10 mouse cellular contexts compared by ENCODE assay signal in the genomic region with DNA sequence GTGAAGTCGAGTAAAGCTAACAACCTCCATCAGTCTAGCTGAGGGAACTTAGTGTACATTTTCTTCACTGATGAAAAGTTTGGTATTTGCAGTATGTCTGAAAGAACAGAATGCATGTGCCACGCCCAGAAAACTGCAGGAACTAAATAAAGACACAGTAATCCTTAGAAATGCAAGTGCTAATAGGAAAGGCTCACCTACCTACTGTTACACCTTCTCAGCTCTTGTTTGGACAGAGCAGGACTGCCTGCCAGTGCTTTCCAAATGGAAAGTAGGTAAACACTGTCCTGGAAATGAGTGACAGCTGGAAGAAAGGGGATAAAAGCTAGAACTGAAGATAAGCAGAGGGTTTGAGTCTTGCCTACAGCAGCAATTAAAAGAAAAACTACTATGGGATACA. TPM values are rescaled to one million over a fixed set of nuclear protein-coding genes. Genes with fewer than 3 reads are reported as not detected.
A peak's percentile ranks its signal among the peaks of the same experiment; 100 is the strongest.
DNase-seq lines count a peak whose midpoint lies in the region; ATAC-seq and TF ChIP-seq lines count a peak whose summit lies in the region.
"Had no signal": no experiment of that assay in that cellular context is flagged by ENCODE, and none has a peak within 500 bp of the region (broad histone marks: within the 10 kb centered on the region; RNA-seq: fewer than 3 reads in every experiment).

No protein-coding gene starts in this region.

- no peak for TF ChIP-seq POLR2A in liver, adult 2 months (IDR thresholded peaks at IDR 0.05; ENCODE audit: extremely low read depth, insufficient read depth, low read length)

- H3K79me2 ChIP-seq in liver, adult 2 months (ENCODE audit: control insufficient read depth, insufficient read depth, low read length): no peaks in the 10 kb centered on the region; the same call in 1 of the 2 replicates

- no peak for ATAC-seq in forebrain, embryonic 14.5 days
- no peak for ATAC-seq in forebrain, embryonic 12.5 days (ENCODE audit: low FRiP score)
- no peak for ATAC-seq in liver, embryonic 11.5 days (replicated peaks; ENCODE audit: low FRiP score)
- no peak for ATAC-seq in neural tube, embryonic 14.5 days (ENCODE audit: low read depth)
- ATAC-seq: inflammation-experienced regulatory T-cells, adult 6 months; Patski had no signal

- no peak for DNase-seq in forebrain, embryonic 14.5 days (ENCODE audit: low spot score)
- DNase-seq in liver, adult 2 months (ENCODE audit: extremely low read depth, low read depth, low spot score): peak; percentile 65
- no peak for DNase-seq in liver
- DNase-seq in liver, embryonic 11.5 days (ENCODE audit: low spot score): no peak
- DNase-seq in ovary, postnatal 10 days (ENCODE audit: low spot score): no peak
- DNase-seq in right cerebral cortex, adult 18-20 months: no peak

- no peak overlapping the region for H3K27ac ChIP-seq in forebrain, embryonic 14.5 days (ENCODE audit: low read depth, low read length)
- no peak overlapping the region for H3K27ac ChIP-seq in forebrain, embryonic 12.5 days
- H3K27ac ChIP-seq in liver, adult 2 months (replicated peaks; ENCODE audit: insufficient read depth, low read depth, low read length): no peak overlapping the region
- no peak overlapping the region for H3K27ac ChIP-seq in liver, embryonic 11.5 days (ENCODE audit: low read depth, low read length)
- H3K27ac ChIP-seq in neural tube, embryonic 14.5 days (ENCODE audit: low read depth, low read length): no peak overlapping the region

- 87% methylated on average over 2 of the region's 2 CpGs for WGBS in forebrain, embryonic 14.5 days
- WGBS in forebrain, embryonic 12.5 days: 81% methylated on average over 2 of the region's 2 CpGs
- 42% methylated on average over 2 of the region's 2 CpGs for WGBS in liver, adult 2 months
- 68% methylated on average over 2 of the region's 2 CpGs for WGBS in liver, embryonic 11.5 days
- WGBS in neural tube, embryonic 14.5 days: 90% methylated on average over 2 of the region's 2 CpGs

- H3K36me3 ChIP-seq in forebrain, embryonic 14.5 days (ENCODE audit: control insufficient read depth, insufficient read depth, low read length): 0 out of 2 replicates have a peak, but pooled peaks cover 2% of the 10 kb centered on the region
- no peaks in the 10 kb centered on the region for H3K36me3 ChIP-seq in forebrain, embryonic 12.5 days (replicated peaks)
- H3K36me3 ChIP-seq in liver, adult 2 months (ENCODE audit: control insufficient read depth, insufficient read depth, low read length): no peaks in the 10 kb centered on the region
- H3K36me3 ChIP-seq in liver, embryonic 11.5 days (ENCODE audit: control insufficient read depth, insufficient read depth, low read length): no peaks in the 10 kb centered on the region
- no peaks in the 10 kb centered on the region for H3K36me3 ChIP-seq in neural tube, embryonic 14.5 days (ENCODE audit: control insufficient read depth, insufficient read depth, low read length)

- peak overlapping the region; percentile 66 for H3K4me2 ChIP-seq in forebrain, embryonic 14.5 days (ENCODE audit: low read length)
- no peak overlapping the region; the same call in 1 of the 2 replicates for H3K4me2 ChIP-seq in forebrain, embryonic 12.5 days
- peak overlapping the region; percentile 35; the same call in 1 of the 2 replicates for H3K4me2 ChIP-seq in liver, embryonic 11.5 days
- H3K4me2 ChIP-seq in neural tube, embryonic 14.5 days (ENCODE audit: low read depth, low read length): peak overlapping the region; percentile 68

- TF ChIP-seq CTCF in liver, adult 2 months (IDR thresholded peaks at IDR 0.05; ENCODE audit: low read depth, low read length): no peak

- no peak overlapping the region for H3K4me3 ChIP-seq in forebrain, embryonic 14.5 days (ENCODE audit: low read depth, low read length)
- H3K4me3 ChIP-seq in forebrain, embryonic 12.5 days (replicated peaks): no peak overlapping the region
- H3K4me3 ChIP-seq in liver, adult 2 months (ENCODE audit: insufficient read depth, low read depth, low read length): 0 out of 2 replicates have a peak overlapping the region, but pooled peaks have one; percentile 10
- H3K4me3 ChIP-seq in liver, embryonic 11.5 days (ENCODE audit: low read depth, low read length): no peak overlapping the region
- peak overlapping the region; percentile 13 for H3K4me3 ChIP-seq in neural tube, embryonic 14.5 days (ENCODE audit: low read depth, low read length)

- H3K4me1 ChIP-seq in forebrain, embryonic 14.5 days (ENCODE audit: control insufficient read depth, insufficient read depth, low read length): peaks cover 22% of the 10 kb centered on the region
- H3K4me1 ChIP-seq in forebrain, embryonic 12.5 days: peaks cover 28% of the 10 kb centered on the region
- H3K4me1 ChIP-seq in liver, adult 2 months (ENCODE audit: control insufficient read depth, insufficient read depth, low read length): peaks cover 9% of the 10 kb centered on the region
- peaks cover 12% of the 10 kb centered on the region for H3K4me1 ChIP-seq in liver, embryonic 11.5 days (replicated peaks; ENCODE audit: control insufficient read depth, insufficient read depth, low read length)
- H3K4me1 ChIP-seq in neural tube, embryonic 14.5 days (ENCODE audit: control insufficient read depth, insufficient read depth, low read length): peaks cover 25% of the 10 kb centered on the region

- no peaks in the 10 kb centered on the region for H3K9me3 ChIP-seq in forebrain, embryonic 14.5 days (replicated peaks; ENCODE audit: control insufficient read depth, low read length)
- no peaks in the 10 kb centered on the region for H3K9me3 ChIP-seq in forebrain, embryonic 12.5 days
- no peaks in the 10 kb centered on the region for H3K9me3 ChIP-seq in liver, embryonic 11.5 days (ENCODE audit: control insufficient read depth, low read length)
- no peaks in the 10 kb centered on the region for H3K9me3 ChIP-seq in neural tube, embryonic 14.5 days (ENCODE audit: control insufficient read depth, low read length)

- H3K9ac ChIP-seq in forebrain, embryonic 14.5 days (ENCODE audit: low read length): 0 out of 2 replicates have a peak overlapping the region, but pooled peaks have one; percentile 46
- H3K9ac ChIP-seq in forebrain, embryonic 12.5 days: no peak overlapping the region
- H3K9ac ChIP-seq in liver, adult 2 months (ENCODE audit: low read depth, low read length): no peak overlapping the region
- H3K9ac ChIP-seq in liver, embryonic 11.5 days (ENCODE audit: low read depth, low read length): no peak overlapping the region
- H3K9ac ChIP-seq in neural tube, embryonic 14.5 days (replicated peaks; ENCODE audit: low read depth, low read length): peak overlapping the region; percentile 90; the same call in 1 of the 2 replicates

- no peaks in the 10 kb centered on the region for H3K27me3 ChIP-seq in forebrain, embryonic 14.5 days (replicated peaks; ENCODE audit: control insufficient read depth, insufficient read depth, low read length)
- no peaks in the 10 kb centered on the region for H3K27me3 ChIP-seq in forebrain, embryonic 12.5 days
- H3K27me3 ChIP-seq in liver, adult 2 months (ENCODE audit: control insufficient read depth, insufficient read depth, low read length): no peaks in the 10 kb centered on the region
- H3K27me3 ChIP-seq in liver, embryonic 11.5 days (replicated peaks; ENCODE audit: control insufficient read depth, insufficient read depth, low read length): no peaks in the 10 kb centered on the region
- no peaks in the 10 kb centered on the region for H3K27me3 ChIP-seq in neural tube, embryonic 14.5 days (ENCODE audit: control insufficient read depth, insufficient read depth, low read length)
- H3K27me3 ChIP-seq: Patski had no signal

RNA-seq across cellular contexts. Expression of a gene that starts 1.9 kb away (rescaled TPM):
- polyA plus RNA-seq in forebrain, embryonic 14.5 days (2014; fragmentation: Nextera tagmentation; extraction: Ambion mirVana): 199 and 213 TPM in 2 replicates
- 128 and 132 TPM in 2 replicates for polyA plus RNA-seq in forebrain, embryonic 12.5 days (2016; fragmentation: Nextera tagmentation; extraction: Ambion mirVana)
- 15.0 and 17.5 TPM in 2 replicates for total RNA-seq in liver, adult 2 months (2014; rRNA removed)
- 6.9 and 8.5 TPM in 2 replicates for polyA plus RNA-seq in liver, adult 2 months (2012; rRNA removed)
- polyA plus RNA-seq in liver, embryonic 11.5 days (2014; fragmentation: Nextera tagmentation; extraction: Ambion mirVana): 53.1 and 53.7 TPM in 2 replicates
- 220 and 225 TPM in 2 replicates for polyA plus RNA-seq in neural tube, embryonic 14.5 days (2014; fragmentation: Nextera tagmentation; extraction: Ambion mirVana)

Comparison
In these comparisons a context has a peak if more than half of its experiments do, and no peak if none do; other contexts are left out.
1. H3K4me3 ChIP-seq: peak in liver, adult 2 months (single experiment) and neural tube, embryonic 14.5 days (single experiment); none in forebrain, embryonic 14.5 days (single experiment), forebrain, embryonic 12.5 days (single experiment) and liver, embryonic 11.5 days (single experiment).
2. H3K9ac ChIP-seq: peak in forebrain, embryonic 14.5 days (single experiment) and neural tube, embryonic 14.5 days (single experiment); none in forebrain, embryonic 12.5 days (single experiment), liver, adult 2 months (single experiment) and liver, embryonic 11.5 days (single experiment).